Mouse (Mus musculus) liver, postnatal 0 days (tissue): ENCODE measurements at regions not wholly inside any gene's neighbourhood (a gene's known extent, or its start where the extent isn't known, plus 50 kb on each side); places are given as distances from the start of the nearest gene placed in this dataset.
"Not testable (repeated sequence)": the region's sequence is repeated elsewhere in the genome, so short reads cannot be mapped to it uniquely, and the experiment has no call there.

ENCODE experiments used
- ATAC-seq: fragments of 200-750 bp; cut with Nextera tagmentation; 2 replicates; pipeline ENCODE4 v1.8.0; 2017; ENCODE audit warnings: mild to moderate bottlenecking, moderate library complexity
- DNase-seq: peaks from one replicate; pipeline ENCODE4 v3.0.0-alpha.2; 2016
- H3K27ac ChIP-seq: fragments of 300-500 bp; sonication (generic); 2 replicates; pipeline ENCODE4 v1.5.1; 2014; ENCODE audit warnings: antibody characterized with exemption, moderate library complexity, mild to moderate bottlenecking, low read depth
- H3K27me3 ChIP-seq: fragments of 300-500 bp; sonication (generic); 2 replicates; pipeline ENCODE4 v1.6.1; 2014; ENCODE audit warnings: low read length, control low read depth, mixed read lengths; ENCODE audit not compliant: insufficient read depth
- H3K36me3 ChIP-seq: fragments of 300-500 bp; sonication (generic); replicated peaks from 2 replicates; pipeline ENCODE4 v1.6.1; 2014; ENCODE audit warnings: mild to moderate bottlenecking, control low read depth, low read length, moderate library complexity, mixed read lengths; ENCODE audit not compliant: insufficient read depth
- H3K4me1 ChIP-seq: fragments of 300-500 bp; sonication (generic); 2 replicates; pipeline ENCODE4 v1.6.1; 2014; ENCODE audit warnings: antibody characterized with exemption, mild to moderate bottlenecking, control low read depth; ENCODE audit not compliant: insufficient read depth
- H3K4me2 ChIP-seq: fragments of 300-500 bp; sonication (generic); 2 replicates; pipeline ENCODE4 v1.6.1; 2014; ENCODE audit warnings: low read depth, mild to moderate bottlenecking, low read length, moderate library complexity, mixed read lengths
- H3K4me3 ChIP-seq: fragments of 300-500 bp; sonication (generic); 2 replicates; pipeline ENCODE4 v1.5.1; 2014; ENCODE audit warnings: low read depth, low read length
- H3K9ac ChIP-seq: fragments of 300-500 bp; sonication (generic); replicated peaks from 2 replicates; pipeline ENCODE4 v1.6.1; 2014; ENCODE audit warnings: mild to moderate bottlenecking, moderate library complexity
- H3K9me3 ChIP-seq: fragments of 300-500 bp; sonication (generic); 2 replicates; pipeline ENCODE4 v1.6.1; 2016; ENCODE audit warnings: mild to moderate bottlenecking, control low read depth, low read length, mixed read lengths
- CTCF ChIP-seq: sonication (generic); IDR thresholded peaks from 2 replicates; pipeline ENCODE4 v1.5.1; 2016; ENCODE audit warnings: antibody characterized with exemption, low read depth
- EP300 ChIP-seq: IDR thresholded peaks from 2 replicates; pipeline ENCODE4 v1.6.1; 2016; ENCODE audit warnings: antibody characterized with exemption, low read depth, mild to moderate bottlenecking
- WGBS: fragments of 180-500 bp; shearing (Covaris S2); extraction: QIAGEN DNeasy Blood & Tissue Kit; methylation state at CpG from one replicate; pipeline ENCODE4 v1.1.7; 2014; ENCODE audit not compliant: insufficient replicate concordance; 5-methylcytosine and 5-hydroxymethylcytosine counted together

- H3K4me2 ChIP-seq: no peak overlapping the region
- H3K9me3 ChIP-seq: no peaks in the 10 kb centered on the region
- H3K27me3 ChIP-seq: no peaks in the 10 kb centered on the region
- DNase-seq (no peak), ATAC-seq (no peak)
- H3K36me3 ChIP-seq: no peaks in the 10 kb centered on the region
- H3K4me3 ChIP-seq: no peak overlapping the region
- no peak overlapping the region for H3K9ac ChIP-seq
- H3K27ac ChIP-seq: no peak overlapping the region
- no peak for TF ChIP-seq EP300
- TF ChIP-seq CTCF: no peak
- H3K4me1 ChIP-seq: no peaks in the 10 kb centered on the region
- 81% methylated on average over 10 of the region's 10 CpGs for WGBS
Measured at GRCm38 (mm10) chr1:64412481-64413180, 119.8 kb upstream of the Creb1 start.

GRCm38 (mm10) chr1:64411851-64412480 is 120.5 kb upstream of the Creb1 start:
- DNase-seq (no peak), ATAC-seq (no peak)
- H3K4me1 ChIP-seq: no peaks in the 10 kb centered on the region
- TF ChIP-seq EP300 (no peak), CTCF (no peak)
- H3K9ac ChIP-seq: no peak overlapping the region
- H3K27ac ChIP-seq: no peak overlapping the region
- no peaks in the 10 kb centered on the region for H3K9me3 ChIP-seq
- H3K4me2 ChIP-seq: no peak overlapping the region
- H3K36me3 ChIP-seq: no peaks in the 10 kb centered on the region
- H3K4me3 ChIP-seq: no peak overlapping the region
- 81% methylated on average over 4 of the region's 4 CpGs for WGBS
- no peaks in the 10 kb centered on the region for H3K27me3 ChIP-seq

DNA sequence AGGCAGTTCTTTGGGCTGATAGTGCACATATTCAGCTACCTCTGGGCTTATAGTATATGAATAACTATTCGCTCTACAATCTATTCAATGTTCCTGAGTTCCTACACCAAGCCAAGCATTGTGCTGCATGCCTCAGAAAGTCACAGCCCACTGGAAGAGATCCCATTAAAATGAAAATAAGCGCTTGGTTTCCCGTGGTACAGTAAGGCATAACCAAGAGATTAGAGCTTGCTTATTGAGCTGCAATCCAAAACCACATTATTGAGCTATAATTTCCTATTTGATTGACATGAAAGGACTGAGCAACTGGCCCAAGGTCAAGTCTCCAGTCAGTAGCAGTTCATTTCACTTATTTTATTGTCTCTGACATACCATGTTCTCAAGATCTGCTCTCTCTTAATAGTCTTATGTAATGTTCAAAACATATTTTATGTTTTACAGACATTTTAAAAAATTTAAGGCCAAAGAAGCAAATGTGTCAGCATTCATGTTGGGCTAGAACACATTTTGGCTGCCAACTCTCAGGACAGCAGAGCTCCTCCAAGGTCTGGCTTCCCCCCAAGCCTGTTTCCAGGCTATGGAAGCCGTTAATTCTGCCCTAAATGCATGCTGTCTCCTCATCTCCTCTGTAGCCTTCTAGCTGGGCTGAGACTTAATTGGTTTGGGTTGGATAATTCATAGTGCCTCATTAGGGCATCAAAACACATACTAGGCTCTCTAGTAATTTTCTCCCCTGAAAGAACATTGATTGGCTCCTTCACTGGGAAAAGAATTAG is 123.5 kb upstream of the Creb1 start:
- no peak for TF ChIP-seq EP300
- TF ChIP-seq CTCF: no peak
- no peaks in the 10 kb centered on the region for H3K27me3 ChIP-seq
- whole genome bisulfite sequencing: 74% methylated on average over 4 of the region's 4 CpGs
- H3K36me3 ChIP-seq: no peaks in the 10 kb centered on the region
- H3K27ac ChIP-seq: no peak overlapping the region
- DNase-seq: no peak
- no peaks in the 10 kb centered on the region for H3K4me1 ChIP-seq
- ATAC-seq: no peak
- H3K4me2 ChIP-seq: no peak overlapping the region
- H3K4me3 ChIP-seq: no peak overlapping the region
- H3K9ac ChIP-seq: no peak overlapping the region
- no peaks in the 10 kb centered on the region for H3K9me3 ChIP-seq

DNA sequence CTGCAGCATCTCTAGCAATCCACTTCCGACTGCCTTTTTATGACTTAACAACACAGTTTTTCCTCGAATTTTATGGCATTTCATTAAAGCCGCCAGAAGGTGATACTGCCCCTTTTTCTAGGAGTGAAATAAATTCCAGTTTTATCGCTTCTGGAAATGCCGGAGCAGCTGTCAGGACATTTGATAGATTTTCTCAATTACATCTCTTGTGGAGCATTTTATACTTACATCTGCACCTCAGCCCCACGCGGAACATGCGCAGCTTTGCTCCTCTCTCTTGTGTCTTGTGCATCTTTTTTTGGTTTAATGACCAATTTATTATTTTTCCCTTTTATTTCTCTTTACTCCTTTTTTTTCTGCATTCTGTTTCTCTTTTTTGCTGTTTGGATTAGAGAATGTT is 140.9 kb upstream of the Creb1 start:
- ATAC-seq (no peak), DNase-seq (no peak)
- H3K4me2 ChIP-seq: no peak overlapping the region
- H3K27ac ChIP-seq: no peak overlapping the region
- H3K4me3 ChIP-seq: no peak overlapping the region
- no peaks in the 10 kb centered on the region for H3K27me3 ChIP-seq
- TF ChIP-seq EP300: no peak
- no peaks in the 10 kb centered on the region for H3K4me1 ChIP-seq
- 73% methylated on average over 8 of the region's 8 CpGs for WGBS
- H3K36me3 ChIP-seq: no peaks in the 10 kb centered on the region
- H3K9me3 ChIP-seq: no peaks in the 10 kb centered on the region
- H3K9ac ChIP-seq: no peak overlapping the region

- Histone ChIP-seq H3K27me3 (no peaks in the 10 kb centered on the region), H3K4me1 (no peaks in the 10 kb centered on the region), H3K9me3 (no peaks in the 10 kb centered on the region), H3K36me3 (no peaks in the 10 kb centered on the region), H3K9ac (no peak overlapping the region), H3K27ac (no peak overlapping the region), H3K4me2 (no peak overlapping the region), H3K4me3 (no peak overlapping the region)
- no peak for TF ChIP-seq CTCF
- TF ChIP-seq EP300: no peak
- DNase-seq (no peak), ATAC-seq (no peak)
- 44% methylated on average over 6 of the region's 6 CpGs for WGBS
Measured at GRCm38 (mm10) chr1:64381264-64381663, 151.2 kb upstream of the Creb1 start.

GRCm38 (mm10) chr1:64376426-64376825 is 156.0 kb upstream of the Creb1 start:
- H3K4me3 ChIP-seq, H3K27me3 ChIP-seq, H3K4me1 ChIP-seq, H3K27ac ChIP-seq, H3K9ac ChIP-seq, H3K4me2 ChIP-seq, H3K36me3 ChIP-seq, DNase-seq, H3K9me3 ChIP-seq: not testable (repeated sequence)
- 33% methylated on average over 1 of the region's 1 CpGs for WGBS
- peak; percentile 56 for ATAC-seq
